Mouse (Mus musculus) embryonic facial prominence, embryonic 14.5 days (tissue): ENCODE measurements around the gene Insm1. TPM values are rescaled to one million over a fixed set of nuclear protein-coding genes. Genes with fewer than 3 reads are reported as not detected.

Experiments
- ATAC-seq: fragments of 200-750 bp; cut with Nextera tagmentation; 2 replicates; pipeline ENCODE4 v1.8.0; 2017; ENCODE audit warnings: low read depth, moderate number of reproducible peaks, moderate TSS enrichment
- DNase-seq: peaks from one replicate; pipeline ENCODE4 v3.0.0-alpha.2; 2015; ENCODE audit warnings: low spot score
- H3K27ac ChIP-seq: fragments of 300-500 bp; sonication (generic); replicated peaks from 2 replicates; pipeline ENCODE4 v1.5.1; 2014; ENCODE audit warnings: low read depth, mild to moderate bottlenecking, low read length, moderate library complexity
- H3K27me3 ChIP-seq: fragments of 300-500 bp; sonication (generic); replicated peaks from 2 replicates; pipeline ENCODE4 v1.6.1; 2014; ENCODE audit warnings: low read length; ENCODE audit not compliant: control insufficient read depth, insufficient read depth
- H3K36me3 ChIP-seq: fragments of 300-500 bp; sonication (generic); 2 replicates; pipeline ENCODE4 v1.6.1; 2014; ENCODE audit warnings: low read length, mixed read lengths; ENCODE audit not compliant: control insufficient read depth, insufficient read depth
- H3K4me1 ChIP-seq: fragments of 300-500 bp; sonication (generic); 2 replicates; pipeline ENCODE4 v1.6.1; 2014; ENCODE audit warnings: antibody characterized with exemption, low read length; ENCODE audit not compliant: control insufficient read depth, insufficient read depth
- H3K4me2 ChIP-seq: fragments of 300-500 bp; sonication (generic); 2 replicates; pipeline ENCODE4 v1.6.1; 2014; ENCODE audit warnings: low read depth, mild to moderate bottlenecking, low read length, moderate library complexity, mixed read lengths
- H3K4me3 ChIP-seq: fragments of 300-500 bp; sonication (generic); 2 replicates; pipeline ENCODE4 v1.5.1; 2014; ENCODE audit warnings: low read depth, mild to moderate bottlenecking, low read length
- H3K9ac ChIP-seq: fragments of 300-500 bp; sonication (generic); 2 replicates; pipeline ENCODE4 v1.6.1; 2014; ENCODE audit warnings: low read depth, mild to moderate bottlenecking, low read length, moderate library complexity, mixed read lengths
- H3K9me3 ChIP-seq: fragments of 300-500 bp; sonication (generic); 2 replicates; pipeline ENCODE4 v1.6.1; 2016; ENCODE audit warnings: low read length; ENCODE audit not compliant: control insufficient read depth
- WGBS: fragments of 180-500 bp; shearing (Covaris S2); extraction: QIAGEN DNeasy Blood & Tissue Kit; methylation state at CpG from one replicate; pipeline ENCODE4 v1.1.7; 2014; 5-methylcytosine and 5-hydroxymethylcytosine counted together
- polyA plus RNA-seq: library from polyadenylated mRNA; unstranded; fragments of >200 nt; fragmentation: Nextera tagmentation; extraction: Ambion mirVana; gene quantifications from 2 replicates; pipeline ENCODE4 v1.2.1, GENCODE M21; 2014

Gene Insm1
- polyA plus RNA-seq, 1 experiment from 2014 or later = 1.0 TPM

DNA sequence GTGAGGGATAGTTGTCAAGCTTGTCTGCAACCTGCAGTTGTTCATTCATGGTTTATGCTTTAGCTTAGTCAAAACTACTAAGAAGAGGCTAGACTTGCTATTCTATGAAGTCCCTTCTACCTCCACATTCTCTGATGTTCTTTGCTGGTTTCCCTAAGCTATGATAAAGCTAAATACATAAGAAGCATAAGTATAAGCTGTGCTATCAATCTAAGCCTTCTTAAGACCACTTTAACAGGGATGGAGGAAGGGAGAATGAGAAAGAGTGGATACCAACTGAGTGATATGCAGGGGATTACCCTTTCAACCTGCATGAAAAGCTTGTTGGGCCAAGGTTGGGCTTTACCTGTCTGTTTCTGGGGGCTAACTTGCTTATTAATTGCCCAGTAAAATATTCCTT, 33.9 kb downstream of the Insm1 start:
- Histone ChIP-seq H3K4me2 (no peak overlapping the region), H3K4me3 (no peak overlapping the region), H3K4me1 (0 out of 2 replicates have a peak, but pooled peaks cover 4% of the 10 kb centered on the region), H3K27me3 (no peaks in the 10 kb centered on the region), H3K9me3 (no peaks in the 10 kb centered on the region), H3K9ac (no peak overlapping the region), H3K36me3 (no peaks in the 10 kb centered on the region), H3K27ac (no peak overlapping the region)
- DNase-seq (no peak), ATAC-seq (no peak)

DNA sequence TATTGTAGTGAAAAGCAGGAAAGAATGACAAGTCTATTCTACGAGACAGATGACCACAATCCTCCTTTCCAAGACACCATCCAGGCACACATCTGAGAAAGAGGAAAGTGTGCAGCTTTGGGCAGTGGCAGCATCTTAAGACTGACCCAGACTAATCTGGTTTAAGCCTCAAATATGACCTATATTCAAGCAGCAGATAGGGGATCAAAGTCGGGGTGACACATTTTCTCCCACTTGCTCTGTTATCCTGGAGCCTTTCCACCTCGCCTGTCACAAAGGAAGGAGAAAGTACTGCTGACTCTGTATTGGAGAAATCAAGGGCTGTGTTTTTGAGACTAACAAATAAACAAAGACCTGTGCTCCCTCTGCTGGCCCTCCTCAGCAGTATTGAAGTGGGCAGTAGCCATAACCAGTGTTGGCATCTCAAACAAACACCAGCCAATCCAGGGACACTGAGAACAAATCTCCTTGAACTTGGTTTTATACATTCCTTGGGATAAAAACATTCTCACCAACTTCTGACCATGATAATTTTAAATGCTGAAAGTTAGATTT, 34.7 kb downstream of the Insm1 start:
- Histone ChIP-seq H3K27me3 (no peaks in the 10 kb centered on the region), H3K36me3 (no peaks in the 10 kb centered on the region), H3K27ac (no peak overlapping the region), H3K4me3 (no peak overlapping the region), H3K9ac (no peak overlapping the region), H3K9me3 (no peaks in the 10 kb centered on the region), H3K4me2 (no peak overlapping the region), H3K4me1 (0 out of 2 replicates have a peak, but pooled peaks cover 4% of the 10 kb centered on the region)
- DNase-seq (peak; percentile 26), ATAC-seq (0 out of 2 replicates have a peak, but pooled peaks have one; percentile 27)
- 68% methylated on average over 3 of the region's 3 CpGs for WGBS

DNA sequence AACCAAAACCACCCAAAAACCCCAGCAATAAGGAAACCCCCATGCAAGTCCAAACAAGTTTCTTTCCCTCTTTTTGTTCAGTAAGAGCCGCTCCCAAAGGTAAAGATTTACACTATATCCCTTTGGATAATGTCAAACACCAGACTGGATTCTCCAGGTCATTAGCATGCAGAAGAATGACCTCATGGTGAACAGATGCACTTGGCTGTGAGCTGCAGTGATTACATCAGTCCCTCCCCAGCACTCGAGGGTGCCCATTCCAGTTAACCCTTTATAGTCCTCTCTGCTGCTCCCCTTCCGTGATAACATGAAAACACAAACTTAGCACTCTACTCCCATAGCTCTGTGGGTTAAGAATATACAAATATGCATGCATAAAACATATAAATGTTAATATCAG, 35.3 kb downstream of the Insm1 start:
- Histone ChIP-seq H3K4me1 (0 out of 2 replicates have a peak, but pooled peaks cover 4% of the 10 kb centered on the region), H3K27ac (no peak overlapping the region), H3K9ac (no peak overlapping the region), H3K4me2 (no peak overlapping the region), H3K36me3 (no peaks in the 10 kb centered on the region), H3K27me3 (no peaks in the 10 kb centered on the region), H3K9me3 (no peaks in the 10 kb centered on the region), H3K4me3 (no peak overlapping the region)
- ATAC-seq (no peak), DNase-seq (peak; percentile 60)
- 33% methylated on average over 3 of the region's 3 CpGs for WGBS

DNA sequence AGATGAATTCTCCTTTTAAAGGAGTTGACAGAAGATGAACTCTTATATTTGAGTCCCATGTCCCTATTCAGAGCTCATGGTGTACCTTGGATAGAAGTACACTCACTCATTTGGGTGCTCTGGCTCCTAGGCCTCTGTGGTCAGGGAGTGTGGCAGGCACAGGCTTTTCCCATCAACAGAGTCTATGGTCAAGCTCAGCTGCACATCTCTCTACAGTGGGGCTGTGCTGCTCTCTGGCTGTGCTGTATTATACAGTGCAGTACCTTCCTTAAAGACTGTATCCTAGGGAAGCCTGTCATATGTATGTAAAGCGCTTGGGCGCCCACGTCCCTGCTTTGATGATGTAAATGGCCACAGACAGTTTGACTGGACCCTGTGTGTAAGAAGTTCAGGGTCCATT, 35.9 kb downstream of the Insm1 start:
- Histone ChIP-seq H3K9me3 (no peaks in the 10 kb centered on the region), H3K4me3 (no peak overlapping the region), H3K4me1 (0 out of 2 replicates have a peak, but pooled peaks cover 4% of the 10 kb centered on the region), H3K9ac (no peak overlapping the region), H3K4me2 (no peak overlapping the region), H3K27ac (no peak overlapping the region), H3K27me3 (no peaks in the 10 kb centered on the region), H3K36me3 (no peaks in the 10 kb centered on the region)
- 80% methylated on average over 3 of the region's 3 CpGs for WGBS
- DNase-seq = no peak
- no peak for ATAC-seq

DNA sequence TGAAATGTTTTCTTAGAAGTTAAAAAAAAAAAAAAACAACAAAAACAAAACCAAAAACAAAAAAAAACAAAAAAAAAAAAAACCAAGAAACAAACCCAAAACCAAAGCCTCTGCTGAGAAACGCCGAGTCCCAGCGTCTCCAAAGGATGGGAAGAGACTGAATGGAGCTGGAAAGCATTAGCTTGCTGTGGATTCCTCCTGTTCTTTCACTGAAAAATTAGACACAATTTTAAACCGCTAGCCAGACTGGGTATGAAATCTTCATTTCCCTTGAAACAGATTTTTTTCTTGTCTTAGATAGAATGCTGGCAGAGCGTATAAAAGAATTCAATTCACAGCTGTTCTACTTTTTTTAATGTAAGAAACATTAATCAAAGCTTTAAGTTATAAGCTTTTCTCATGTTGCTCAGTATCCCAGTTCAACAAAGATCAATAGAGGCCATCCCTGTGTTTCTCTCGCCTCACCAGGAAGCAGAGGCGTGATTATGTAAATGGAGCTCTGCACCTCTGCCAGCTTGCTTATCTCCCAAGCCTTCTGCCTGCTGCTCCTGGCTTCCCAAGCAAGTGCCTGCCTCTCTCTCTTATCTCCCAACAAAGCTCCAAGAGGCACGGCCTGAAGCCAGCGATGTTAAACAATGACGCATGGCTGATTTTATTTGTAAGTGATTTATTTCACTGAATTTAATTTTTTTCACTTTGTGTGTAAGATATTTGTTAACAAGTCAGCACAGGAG, 37.2 kb downstream of the Insm1 start:
- Histone ChIP-seq H3K9ac (no peak overlapping the region; the same call in 1 of the 2 replicates), H3K27me3 (no peaks in the 10 kb centered on the region), H3K4me2 (no peak overlapping the region), H3K4me3 (no peak overlapping the region), H3K27ac (no peak overlapping the region), H3K36me3 (no peaks in the 10 kb centered on the region), H3K4me1 (0 out of 2 replicates have a peak, but pooled peaks cover 4% of the 10 kb centered on the region), H3K9me3 (no peaks in the 10 kb centered on the region)
- WGBS = 34% methylated on average over 10 of the region's 10 CpGs
- ATAC-seq = no peak
- peak; percentile 27 for DNase-seq

DNA sequence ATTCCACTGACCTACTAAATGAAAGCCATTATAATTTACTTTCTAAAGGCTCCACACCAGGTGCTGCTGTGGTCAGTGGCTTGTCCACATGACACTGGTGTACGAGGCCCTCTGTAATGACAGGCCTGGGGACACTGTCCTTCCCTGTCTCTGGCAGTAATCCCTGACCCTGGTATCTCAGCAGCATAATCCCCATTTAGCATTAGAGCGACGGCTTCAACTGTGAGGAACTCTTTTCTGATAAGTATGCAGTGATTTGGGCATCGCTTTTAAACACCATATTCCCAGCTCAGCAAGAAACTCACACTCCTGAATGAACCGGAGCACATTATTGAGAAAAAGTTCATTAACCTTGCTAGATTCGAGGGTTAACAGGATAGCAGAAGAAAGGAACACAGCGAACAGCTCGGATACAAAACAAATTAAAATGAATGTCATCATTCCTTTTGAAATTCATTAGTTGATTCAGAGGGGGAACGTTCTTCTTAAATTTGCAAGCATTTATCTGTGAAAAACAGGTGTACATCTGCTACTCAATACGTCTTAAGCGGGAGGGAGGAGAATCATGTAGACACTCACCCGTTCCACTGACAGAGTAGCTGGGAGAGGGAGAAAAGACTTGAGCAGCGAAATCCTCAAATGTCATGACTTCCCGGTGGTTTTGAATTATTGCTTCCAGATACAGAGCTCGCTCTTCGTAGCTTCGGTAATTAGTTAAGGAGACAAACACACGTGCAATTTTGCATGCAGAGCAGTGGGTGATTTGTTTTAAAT, 38.3 kb downstream of the Insm1 start:
- Histone ChIP-seq H3K4me1 (0 out of 2 replicates have a peak, but pooled peaks cover 4% of the 10 kb centered on the region), H3K36me3 (no peaks in the 10 kb centered on the region), H3K27me3 (no peaks in the 10 kb centered on the region), H3K9ac (no peak overlapping the region), H3K4me2 (no peak overlapping the region), H3K27ac (no peak overlapping the region), H3K4me3 (no peak overlapping the region), H3K9me3 (no peaks in the 10 kb centered on the region)
- DNase-seq (no peak), ATAC-seq (no peak)
- WGBS = 41% methylated on average over 18 of the region's 18 CpGs

DNA sequence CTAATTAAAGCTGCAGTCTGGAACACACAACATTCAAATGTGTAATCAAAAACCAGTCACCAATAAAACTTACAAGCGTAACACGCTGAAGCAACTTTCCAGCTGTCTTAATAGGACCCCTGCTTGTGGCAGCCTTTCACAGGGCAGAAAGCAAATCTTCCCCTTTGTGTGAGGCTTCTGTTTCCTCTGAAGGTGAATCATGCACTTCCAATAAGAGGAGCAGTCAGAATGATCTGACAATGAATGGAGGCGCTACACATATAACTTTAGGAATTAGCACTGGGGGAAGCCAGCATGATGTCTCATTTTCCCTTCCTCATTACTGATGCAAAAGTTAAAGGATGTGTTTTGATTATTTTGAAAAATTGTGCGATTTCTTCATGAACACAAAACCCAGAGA, 39.4 kb downstream of the Insm1 start:
- DNase-seq = no peak

DNA sequence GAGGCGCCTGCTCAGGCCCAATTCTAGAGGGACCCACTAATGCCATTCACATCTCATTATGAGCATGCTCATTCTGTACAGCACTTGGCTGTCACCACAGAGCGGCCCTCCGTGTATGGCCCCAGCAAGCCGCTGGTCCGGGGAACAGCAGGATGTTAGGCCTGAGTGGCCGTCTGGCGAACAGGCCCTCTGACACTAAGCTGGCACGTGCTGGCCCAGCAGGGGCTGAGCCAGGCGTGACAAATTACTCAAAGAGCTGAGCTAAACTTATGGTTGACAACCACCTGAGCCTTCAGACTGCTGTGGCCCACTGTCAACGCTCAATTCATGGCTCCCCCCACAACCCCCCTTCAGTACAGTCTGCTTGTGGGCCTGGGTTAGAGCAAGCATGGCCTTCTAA, 40.5 kb downstream of the Insm1 start:
- Histone ChIP-seq H3K4me1 (0 out of 2 replicates have a peak, but pooled peaks cover 4% of the 10 kb centered on the region), H3K27ac (no peak overlapping the region), H3K36me3 (no peaks in the 10 kb centered on the region), H3K4me3 (no peak overlapping the region), H3K9ac (no peak overlapping the region), H3K9me3 (no peaks in the 10 kb centered on the region), H3K27me3 (no peaks in the 10 kb centered on the region), H3K4me2 (no peak overlapping the region)
- DNase-seq = peak; percentile 50
- ATAC-seq = peak; percentile 54; the same call in 1 of the 2 replicates
- WGBS = 45% methylated on average over 10 of the region's 10 CpGs

More for the DNA sequence above, 39.4 kb downstream of the Insm1 start:
- no peak overlapping the region for H3K27ac ChIP-seq
- no peaks in the 10 kb centered on the region for H3K9me3 ChIP-seq
- H3K4me3 ChIP-seq = no peak overlapping the region
- H3K4me1 ChIP-seq = 0 out of 2 replicates have a peak, but pooled peaks cover 4% of the 10 kb centered on the region
- H3K4me2 ChIP-seq = no peak overlapping the region
- H3K9ac ChIP-seq = no peak overlapping the region
- ATAC-seq = no peak
- H3K36me3 ChIP-seq = no peaks in the 10 kb centered on the region
- no peaks in the 10 kb centered on the region for H3K27me3 ChIP-seq
- WGBS = 71% methylated on average over 4 of the region's 4 CpGs
